Mouse (Mus musculus) kidney, adult 8-10 months (tissue): Measurements from ENCODE around the gene Rpap2.
A peak's percentile ranks its signal among the peaks of the same experiment; 100 is the strongest.

Experiments
- DNase-seq, 2 experiments: peaks; one replicate each; pipeline ENCODE4 v3.0.0; 2022

Rpap2 gene

GRCm38 (mm10) chr5:107687592-107688498 lies 90.7 kb downstream of the Rpap2 start:
- peak; percentile 41 to 58 for DNase-seq

GRCm38 (mm10) chr5:107688499-107688866 lies 91.3 kb downstream of the Rpap2 start:
- DNase-seq = no peak

- no peak for DNase-seq
These were observed 97.8 kb downstream of the Rpap2 start for GRCm38 (mm10) chr5:107695019-107695418.

- no peak for DNase-seq
These were observed 101.7 kb downstream of the Rpap2 start for GRCm38 (mm10) chr5:107698888-107699287.

GRCm38 (mm10) chr5:107700873-107701272 lies 103.7 kb downstream of the Rpap2 start:
- DNase-seq = no peak

- no peak for DNase-seq
These were observed 104.5 kb downstream of the Rpap2 start for GRCm38 (mm10) chr5:107701658-107702057.

GRCm38 (mm10) chr5:107703207-107703763 lies 106.1 kb downstream of the Rpap2 start:
- DNase-seq = no peak

- no peak for DNase-seq
These were observed 108.6 kb downstream of the Rpap2 start for GRCm38 (mm10) chr5:107705756-107706155.

GRCm38 (mm10) chr5:107706262-107706661 lies 109.1 kb downstream of the Rpap2 start:
- DNase-seq = no peak

- DNase-seq = no peak
These were observed 111.1 kb downstream of the Rpap2 start for GRCm38 (mm10) chr5:107708124-107708797.
